Mouse (Mus musculus): ENCODE results near the gene Fat4.

- TF ChIP-seq EP300 (IDR thresholded peaks at IDR 0.05; ENCODE audit: low read depth in 1 of 2, low read length in 2 of 2), result no peak
- TF ChIP-seq NELFE (IDR thresholded peaks at IDR 0.05; ENCODE audit: low read depth, low read length), result no peak
- no peak for TF ChIP-seq CTCF (IDR thresholded peaks at IDR 0.05 in 2 of 3, conservative IDR thresholded peaks at IDR 0.05 in 1 of 3; ENCODE audit: control insufficient read depth in 1 of 3, insufficient read depth in 1 of 3, low read depth in 2 of 3, low read length in 3 of 3, poor library complexity in 1 of 3, severe bottlenecking in 1 of 3)
- no peak for TF ChIP-seq POLR2AphosphoS5 (IDR thresholded peaks at IDR 0.05; ENCODE audit: borderline replicate concordance, low read depth, low read length)
- no peak for TF ChIP-seq TCF12 (IDR thresholded peaks at IDR 0.05; ENCODE audit: low read depth, low read length)
- no peak for TF ChIP-seq POLR2A (IDR thresholded peaks at IDR 0.05; ENCODE audit: control insufficient read depth in 1 of 2, insufficient read depth in 1 of 2, low read depth in 1 of 2, low read length in 2 of 2, poor library complexity in 1 of 2)
- no peak for TF ChIP-seq CHD2 (IDR thresholded peaks at IDR 0.05; ENCODE audit: low read length)
- TF ChIP-seq ETS1 (IDR thresholded peaks at IDR 0.05; ENCODE audit: low read depth, low read length), result no peak
- no peak for TF ChIP-seq ZC3H11A (IDR thresholded peaks at IDR 0.05; ENCODE audit: low read depth, low read length)
- no peak for TF ChIP-seq MAX (IDR thresholded peaks at IDR 0.05; ENCODE audit: low read length)
- no peak for TF ChIP-seq SMC3 (IDR thresholded peaks at IDR 0.05; ENCODE audit: low read depth, low read length)
- TF ChIP-seq RAD21 (IDR thresholded peaks at IDR 0.05; ENCODE audit: low read depth, low read length), result no peak
Measured at GRCm38 (mm10) chr3:38938136-38938535, 51.4 kb downstream of the Fat4 start.
